Mouse (Mus musculus) erythroblast, embryonic 14.5 days (primary cell): ENCODE measurements around the gene Abca9. TPM values are rescaled to one million over a fixed set of nuclear protein-coding genes. Genes with fewer than 3 reads are reported as not detected.

Experiments used
- H3K27me3 ChIP-seq: 2 replicates; pipeline ENCODE4 v1.6.1; 2012; ENCODE audit warnings: inconsistent platforms; ENCODE audit not compliant: control insufficient read depth
- H3K36me3 ChIP-seq: 2 replicates; pipeline ENCODE4 v1.6.1; 2012; ENCODE audit warnings: mild to moderate bottlenecking, inconsistent platforms; ENCODE audit not compliant: control insufficient read depth
- H3K4me1 ChIP-seq: 2 replicates; pipeline ENCODE4 v1.6.1; 2012; ENCODE audit warnings: inconsistent platforms; ENCODE audit not compliant: control insufficient read depth
- H3K4me3 ChIP-seq: replicated peaks from 2 replicates; pipeline ENCODE3; 2012; ENCODE audit warnings: moderate library complexity, mild to moderate bottlenecking, inconsistent platforms
- H3K9me3 ChIP-seq: 2 replicates; pipeline ENCODE4 v1.6.1; 2012; ENCODE audit warnings: low read length, inconsistent platforms, mixed read lengths; ENCODE audit not compliant: control insufficient read depth
- GATA1 ChIP-seq: IDR thresholded peaks from 2 replicates; pipeline ENCODE4 v1.6.1; 2012; ENCODE audit warnings: low read length, inconsistent platforms, mixed read lengths
- TAL1 ChIP-seq: IDR thresholded peaks from 3 replicates; pipeline ENCODE4 v1.6.1; 2012; ENCODE audit warnings: low read length, inconsistent platforms, mixed read lengths
- polyA plus RNA-seq: library from polyadenylated mRNA; stranded (reverse); fragments of >175 nt; gene quantifications from 2 replicates; pipeline ENCODE4 v1.2.3, GENCODE M21; 2012

Gene Abca9
- polyA plus RNA-seq, 1 experiment, result not detected

DNA sequence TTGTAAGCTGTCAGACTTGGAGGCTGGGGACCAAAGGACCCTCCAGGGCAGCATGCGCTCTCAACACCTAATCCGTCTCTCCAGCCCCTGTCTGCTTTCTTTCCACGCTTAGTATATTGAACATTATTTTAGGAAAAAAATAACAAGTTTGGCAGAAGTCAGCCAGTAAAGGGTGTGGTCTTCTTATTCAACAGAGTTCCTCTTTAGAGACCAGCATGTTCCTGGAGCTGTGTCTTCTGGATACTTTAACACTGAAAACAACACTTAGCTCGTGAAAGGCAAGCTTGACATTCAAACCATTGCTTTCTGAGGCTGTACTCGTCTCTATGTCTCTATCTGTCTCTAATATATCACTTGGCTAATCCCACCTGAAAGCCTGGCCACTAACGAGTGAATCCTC, 10.9 kb downstream of the Abca9 start:
- no peaks in the 10 kb centered on the region for H3K36me3 ChIP-seq
- no peaks in the 10 kb centered on the region for H3K4me1 ChIP-seq
- TF ChIP-seq GATA1 (no peak), TAL1 (no peak)
- H3K4me3 ChIP-seq, result no peak overlapping the region
- no peaks in the 10 kb centered on the region for H3K27me3 ChIP-seq
- H3K9me3 ChIP-seq, result no peaks in the 10 kb centered on the region

DNA sequence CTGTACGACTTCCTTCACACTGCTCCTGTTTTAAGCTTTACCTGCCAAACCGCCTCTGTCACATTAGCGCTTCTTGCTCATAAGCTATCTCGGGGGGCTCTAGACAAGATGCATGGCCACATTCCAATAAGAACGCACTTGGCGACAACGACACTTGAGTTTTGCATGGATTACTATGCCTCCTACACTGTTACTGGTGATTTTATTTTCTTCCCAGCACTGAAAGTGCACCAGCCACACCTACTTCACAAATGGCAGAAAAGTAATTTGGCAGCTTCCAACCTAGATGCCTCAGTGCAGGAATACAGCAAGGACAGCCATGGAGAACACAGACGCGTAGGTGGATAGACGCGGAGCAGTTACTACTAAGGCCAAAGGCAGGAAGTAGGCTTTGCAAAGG, 12.0 kb downstream of the Abca9 start:
- Histone ChIP-seq H3K36me3 (no peaks in the 10 kb centered on the region), H3K4me1 (no peaks in the 10 kb centered on the region), H3K27me3 (no peaks in the 10 kb centered on the region), H3K4me3 (no peak overlapping the region), H3K9me3 (peaks cover 2% of the 10 kb centered on the region; the same call in 1 of the 2 replicates)
- TF ChIP-seq TAL1 (no peak), GATA1 (no peak)

DNA sequence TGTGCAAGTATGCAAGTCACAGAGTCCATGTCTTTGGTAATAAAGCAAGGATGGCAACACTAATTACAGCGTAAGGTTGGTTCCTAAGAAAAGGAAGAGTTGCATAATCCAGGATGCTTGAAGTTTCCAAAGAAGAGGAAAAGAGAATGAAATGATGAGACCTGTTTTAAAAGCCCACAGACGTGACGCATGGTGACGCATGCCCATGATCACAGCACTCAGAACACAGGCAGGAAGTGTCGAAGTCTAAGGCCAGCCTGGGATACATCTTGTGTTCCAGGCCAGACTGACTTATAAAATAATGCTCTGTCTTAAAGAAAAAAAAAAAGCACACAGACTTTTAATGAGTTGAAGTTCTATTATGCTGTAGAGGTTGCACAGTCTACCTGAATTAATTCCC, 20.4 kb downstream of the Abca9 start:
- Histone ChIP-seq H3K4me3 (no peak overlapping the region), H3K4me1 (no peaks in the 10 kb centered on the region), H3K27me3 (no peaks in the 10 kb centered on the region), H3K36me3 (no peaks in the 10 kb centered on the region), H3K9me3 (peaks cover 7% of the 10 kb centered on the region)
- TF ChIP-seq TAL1 (no peak), GATA1 (no peak)

DNA sequence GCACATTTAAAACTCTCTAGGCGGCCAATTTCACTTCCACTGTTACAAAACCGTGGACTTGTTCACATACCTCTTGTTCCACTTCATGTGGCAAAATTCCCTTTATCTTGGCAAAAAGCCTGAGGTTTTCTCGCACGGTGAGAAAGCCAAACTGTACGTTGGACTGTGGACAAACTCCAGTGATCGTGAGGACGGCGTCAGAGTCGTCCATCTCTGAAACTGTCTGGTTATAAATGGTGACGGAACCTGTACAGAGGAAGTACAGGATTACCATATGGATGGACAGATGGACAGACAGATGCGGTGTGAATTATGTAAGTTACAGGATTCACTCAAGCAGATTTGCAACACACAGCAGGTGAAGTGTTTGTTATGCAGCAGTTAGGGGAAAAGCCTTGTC, 22.6 kb downstream of the Abca9 start:
- no peak overlapping the region for H3K4me3 ChIP-seq
- H3K27me3 ChIP-seq, result no peaks in the 10 kb centered on the region
- no peaks in the 10 kb centered on the region for H3K36me3 ChIP-seq
- TF ChIP-seq TAL1 (no peak), GATA1 (no peak)
- peaks cover 3% of the 10 kb centered on the region for H3K9me3 ChIP-seq
- no peaks in the 10 kb centered on the region for H3K4me1 ChIP-seq

DNA sequence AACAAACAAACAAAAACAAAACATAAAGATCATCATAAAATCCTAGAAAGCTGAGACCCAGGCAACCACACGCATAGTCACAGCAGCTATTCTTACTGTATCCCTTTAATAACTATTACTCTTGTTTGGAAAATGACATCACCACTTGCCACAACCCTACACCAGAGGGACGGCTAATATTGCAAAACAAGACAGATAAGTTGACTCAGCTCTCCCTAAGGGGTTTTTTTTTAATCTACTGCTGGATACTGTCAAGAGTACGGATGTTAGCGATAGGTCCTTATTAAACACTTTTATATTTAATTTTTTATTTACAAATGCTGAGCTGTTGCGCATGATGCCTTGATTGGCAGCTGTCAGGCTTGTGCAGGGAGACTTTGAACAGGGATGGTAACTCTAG, 37.2 kb downstream of the Abca9 start:
- no peak for TF ChIP-seq GATA1
- no peak for TF ChIP-seq TAL1
- H3K36me3 ChIP-seq, result no peaks in the 10 kb centered on the region
- H3K4me1 ChIP-seq, result no peaks in the 10 kb centered on the region
- no peaks in the 10 kb centered on the region for H3K27me3 ChIP-seq
- no peak overlapping the region for H3K4me3 ChIP-seq
- H3K9me3 ChIP-seq, result no peaks in the 10 kb centered on the region

DNA sequence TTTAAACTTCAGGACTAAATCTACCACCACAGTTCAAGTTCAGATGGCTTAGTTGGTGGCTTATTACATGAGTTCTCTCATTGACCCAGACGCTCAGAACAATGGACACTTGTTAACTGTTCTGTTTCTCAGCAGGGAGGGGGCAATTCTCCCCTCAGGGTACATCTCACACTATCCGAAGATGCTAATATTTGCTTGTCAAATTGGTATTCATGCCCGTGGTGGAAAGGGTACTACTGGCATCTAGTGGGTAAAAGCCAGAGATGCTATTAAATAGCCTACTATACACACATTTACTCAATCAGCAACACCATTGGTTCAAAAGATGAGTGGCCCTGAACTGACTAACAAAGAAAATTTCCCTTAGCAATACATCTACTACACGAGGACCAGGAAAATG, 56.9 kb downstream of the Abca9 start:
- Histone ChIP-seq H3K4me1 (no peaks in the 10 kb centered on the region), H3K36me3 (no peaks in the 10 kb centered on the region; the same call in 1 of the 2 replicates), H3K9me3 (peaks cover 7% of the 10 kb centered on the region), H3K27me3 (no peaks in the 10 kb centered on the region), H3K4me3 (no peak overlapping the region)
- TF ChIP-seq GATA1 (no peak), TAL1 (no peak)

DNA sequence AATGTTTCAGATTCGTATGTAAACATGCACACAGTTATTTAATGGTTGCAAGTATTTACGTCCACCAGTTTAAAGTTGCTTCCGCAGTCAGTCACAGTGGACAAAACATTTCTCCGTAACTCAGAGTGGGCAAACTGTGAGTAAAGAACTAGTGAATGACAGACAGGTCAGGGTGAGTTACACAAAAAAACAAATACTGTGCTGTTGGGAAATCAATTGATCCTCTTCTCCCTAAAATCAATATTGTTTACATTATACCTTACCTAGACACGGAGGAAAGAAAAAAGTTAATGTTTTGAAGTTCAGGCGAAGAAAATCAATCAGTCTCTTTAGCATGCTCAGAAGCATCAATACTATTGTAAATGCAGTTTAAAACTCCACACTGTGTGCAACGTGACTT, 66.6 kb downstream of the Abca9 start:
- H3K4me3 ChIP-seq, result no peak overlapping the region
- no peaks in the 10 kb centered on the region for H3K36me3 ChIP-seq
- no peak for TF ChIP-seq GATA1
- no peak for TF ChIP-seq TAL1
- no peaks in the 10 kb centered on the region for H3K4me1 ChIP-seq
- no peaks in the 10 kb centered on the region; the same call in 1 of the 2 replicates for H3K9me3 ChIP-seq
- no peaks in the 10 kb centered on the region for H3K27me3 ChIP-seq

DNA sequence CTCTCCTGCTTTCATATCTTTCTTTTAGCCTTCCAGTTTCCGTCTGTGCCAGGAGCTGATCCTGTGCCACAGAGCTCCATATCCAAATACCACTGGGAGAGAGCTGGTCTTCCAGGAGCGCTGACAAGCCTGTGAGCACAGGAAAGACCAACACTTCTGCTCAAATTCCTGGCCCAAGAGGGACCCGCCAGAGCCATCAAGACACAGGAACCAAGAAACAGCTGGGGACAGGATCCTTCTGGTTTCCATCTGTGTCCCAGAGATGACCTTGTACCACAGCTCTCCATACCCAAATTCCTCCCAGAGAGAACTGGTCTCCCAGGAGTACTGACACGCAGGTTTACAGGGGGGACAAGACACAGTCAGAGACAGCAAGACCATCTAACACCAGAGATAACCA, 69.1 kb downstream of the Abca9 start:
- H3K36me3 ChIP-seq, result no peaks in the 10 kb centered on the region
- H3K4me3 ChIP-seq, result no peak overlapping the region
- no peak for TF ChIP-seq TAL1
- TF ChIP-seq GATA1, result no peak
- H3K27me3 ChIP-seq, result no peaks in the 10 kb centered on the region
- no peaks in the 10 kb centered on the region for H3K4me1 ChIP-seq
- H3K9me3 ChIP-seq, result no peaks in the 10 kb centered on the region; the same call in 1 of the 2 replicates

DNA sequence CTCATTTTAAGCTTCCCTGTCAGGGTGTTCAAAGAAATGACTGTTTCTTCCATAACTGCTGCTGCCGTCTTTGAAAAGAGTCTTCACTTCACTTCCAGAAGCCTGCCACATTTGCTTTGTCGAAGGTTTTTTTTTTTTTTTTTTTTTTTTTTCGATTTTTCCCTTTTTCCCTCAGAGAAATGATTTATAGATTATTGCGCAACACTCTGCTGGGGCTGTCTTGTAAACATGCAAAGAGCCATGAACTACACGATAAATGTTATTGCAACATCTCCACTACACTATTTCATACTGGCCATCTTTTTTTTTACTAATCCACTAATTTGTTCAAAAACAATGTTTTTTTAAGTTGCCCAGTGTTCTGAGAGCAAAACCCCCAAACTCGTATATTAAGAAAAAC, 70.5 kb downstream of the Abca9 start:
- no peak overlapping the region for H3K4me3 ChIP-seq
- TF ChIP-seq GATA1 (no peak), TAL1 (no peak)
- H3K36me3 ChIP-seq, result no peaks in the 10 kb centered on the region
- no peaks in the 10 kb centered on the region for H3K4me1 ChIP-seq
- no peaks in the 10 kb centered on the region for H3K9me3 ChIP-seq
- no peaks in the 10 kb centered on the region for H3K27me3 ChIP-seq

DNA sequence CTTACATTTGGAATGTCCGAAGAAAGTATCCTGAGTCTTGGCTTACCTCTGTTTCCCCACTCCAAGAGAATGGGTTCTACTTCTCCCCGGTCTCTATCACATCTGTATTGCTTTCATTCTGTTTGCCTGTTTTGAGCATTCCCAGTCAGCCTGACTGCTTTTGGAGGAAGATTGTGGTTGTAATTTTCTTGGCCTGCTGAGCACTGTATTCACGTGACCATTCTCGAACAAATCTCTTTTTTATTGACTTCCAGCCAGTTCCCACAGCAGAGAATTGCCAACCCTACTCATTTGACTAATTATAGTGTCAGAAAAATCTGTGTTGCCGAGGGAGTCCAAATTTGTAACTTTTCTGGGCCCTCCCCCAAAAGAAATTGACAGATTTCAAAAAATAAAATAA, 72.1 kb downstream of the Abca9 start, which contains the start of gene Abca8a:
TSS of gene Abca8a (minus strand) at position 121 of the 400 bp plus-strand sequence.
- Histone ChIP-seq H3K27me3 (no peaks in the 10 kb centered on the region), H3K9me3 (no peaks in the 10 kb centered on the region), H3K4me1 (no peaks in the 10 kb centered on the region), H3K36me3 (no peaks in the 10 kb centered on the region), H3K4me3 (no peak within 1 kb of the TSS)
- no peak for TF ChIP-seq GATA1
